Mouse (Mus musculus) kidney, embryonic 15.5 days (tissue): ENCODE results near the gene Gucy1a1. TPM values are rescaled to one million over a fixed set of nuclear protein-coding genes. Genes with fewer than 3 reads are reported as not detected.

ENCODE experiments used
- ATAC-seq: fragments of 200-750 bp; cut with Nextera tagmentation; replicated peaks from 2 replicates; pipeline ENCODE4 v1.8.0; 2017; ENCODE audit warnings: moderate TSS enrichment; ENCODE audit not compliant: low FRiP score
- H3K27ac ChIP-seq: fragments of 300-500 bp; sonication (generic); 2 replicates; pipeline ENCODE4 v1.5.1; 2015; ENCODE audit warnings: mild to moderate bottlenecking, inconsistent platforms
- H3K27me3 ChIP-seq: fragments of 300-500 bp; sonication (generic); 2 replicates; pipeline ENCODE4 v1.6.1; 2015; ENCODE audit warnings: inconsistent platforms
- H3K36me3 ChIP-seq: fragments of 300-500 bp; sonication (generic); 2 replicates; pipeline ENCODE4 v1.6.1; 2015; ENCODE audit warnings: inconsistent platforms
- H3K4me1 ChIP-seq: fragments of 300-500 bp; sonication (generic); 2 replicates; pipeline ENCODE4 v1.6.1; 2015; ENCODE audit warnings: inconsistent platforms
- H3K4me2 ChIP-seq: fragments of 300-500 bp; sonication (generic); 2 replicates; pipeline ENCODE4 v1.6.1; 2015; ENCODE audit warnings: moderate library complexity, mild to moderate bottlenecking, inconsistent platforms
- H3K4me3 ChIP-seq: fragments of 300-500 bp; sonication (generic); replicated peaks from 2 replicates; pipeline ENCODE4 v1.5.1; 2015; ENCODE audit warnings: mild to moderate bottlenecking, inconsistent platforms
- H3K9ac ChIP-seq: fragments of 300-500 bp; sonication (generic); 2 replicates; pipeline ENCODE4 v1.6.1; 2015; ENCODE audit warnings: mild to moderate bottlenecking, inconsistent platforms
- H3K9me3 ChIP-seq: fragments of 300-500 bp; sonication (generic); replicated peaks from 2 replicates; pipeline ENCODE4 v1.6.1; 2016; ENCODE audit warnings: inconsistent platforms
- WGBS: fragments of 180-500 bp; shearing (Covaris S2); methylation state at CpG from one replicate; pipeline ENCODE4 v1.1.7; 2015; ENCODE audit warnings: mixed read lengths; 5-methylcytosine and 5-hydroxymethylcytosine counted together
- polyA plus RNA-seq: library from polyadenylated mRNA; unstranded; fragments of >200 nt; fragmentation: Nextera tagmentation; extraction: Ambion mirVana; gene quantifications from 2 replicates; pipeline ENCODE4 v1.2.1, GENCODE M21; 2015

Gene Gucy1a1
- polyA plus RNA-seq, 1 experiment from 2014 or later = 65.9 TPM

DNA sequence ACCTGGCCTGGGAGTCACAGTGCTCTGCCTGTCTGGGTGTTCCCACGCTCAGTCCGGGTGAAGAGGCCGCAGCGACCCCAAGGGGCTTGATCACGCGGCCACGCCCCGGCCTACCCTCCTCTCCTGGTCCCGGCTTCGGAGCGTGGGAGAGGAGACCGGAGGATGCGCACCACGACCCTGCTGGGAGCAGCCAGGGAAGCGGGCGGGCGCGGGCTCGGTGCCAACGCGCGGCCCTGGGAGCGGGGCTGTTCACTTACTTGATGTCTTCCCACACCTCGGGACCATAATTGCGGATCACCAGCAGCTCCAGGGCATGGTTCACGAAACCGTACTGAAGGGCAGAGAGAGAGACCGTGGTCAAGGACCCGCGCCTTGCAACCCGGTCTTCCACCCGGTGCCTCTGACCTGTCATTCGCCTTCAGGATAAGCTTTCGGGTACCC is 71.8 kb downstream of the Gucy1a1 start:
- Histone ChIP-seq H3K9me3 (no peaks in the 10 kb centered on the region), H3K27ac (peak overlapping the region; percentile 41; the same call in 1 of the 2 replicates), H3K4me1 (peaks cover 12% of the 10 kb centered on the region), H3K27me3 (0 out of 2 replicates have a peak, but pooled peaks cover 2% of the 10 kb centered on the region), H3K9ac (peak overlapping the region; percentile 43), H3K4me2 (peak overlapping the region; percentile 88), H3K36me3 (no peaks in the 10 kb centered on the region), H3K4me3 (peak overlapping the region; percentile 53)
- WGBS = under 1% methylated on average over 34 of the region's 34 CpGs
- peak; percentile 77 for ATAC-seq

DNA sequence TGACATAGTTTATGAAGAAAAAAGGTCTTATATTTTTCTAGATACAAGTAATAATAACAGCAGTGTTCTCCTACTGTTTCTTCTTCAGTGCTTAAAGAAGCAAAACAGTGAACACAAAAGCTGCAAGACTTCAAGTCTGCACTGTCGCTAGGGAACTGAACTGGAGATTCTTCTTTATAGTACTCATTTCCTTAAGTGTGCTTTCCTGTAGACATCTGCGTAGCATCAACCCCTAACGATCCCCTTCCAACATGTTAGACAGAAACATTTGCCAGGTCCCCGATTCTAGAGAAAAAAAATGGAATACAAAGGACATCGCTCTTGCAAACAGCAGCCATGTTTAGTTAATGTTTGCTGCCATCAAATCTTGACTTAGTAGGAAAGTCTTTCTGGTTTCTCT is 77.8 kb downstream of the Gucy1a1 start:
- Histone ChIP-seq H3K27ac (no peak overlapping the region), H3K9me3 (no peaks in the 10 kb centered on the region), H3K4me3 (no peak overlapping the region), H3K4me2 (no peak overlapping the region), H3K36me3 (no peaks in the 10 kb centered on the region), H3K9ac (no peak overlapping the region), H3K4me1 (peaks cover 4% of the 10 kb centered on the region; the same call in 1 of the 2 replicates), H3K27me3 (no peaks in the 10 kb centered on the region)
- ATAC-seq = no peak
- 78% methylated on average over 5 of the region's 5 CpGs for WGBS

GRCm38 (mm10) chr3:82061402-82062180 is 84.0 kb downstream of the Gucy1a1 start:
- Histone ChIP-seq H3K36me3 (no peaks in the 10 kb centered on the region), H3K4me3 (no peak overlapping the region), H3K9me3 (no peaks in the 10 kb centered on the region), H3K27me3 (no peaks in the 10 kb centered on the region), H3K27ac (peak overlapping the region; percentile 79), H3K4me1 (peaks cover 14% of the 10 kb centered on the region), H3K4me2 (no peak overlapping the region), H3K9ac (no peak overlapping the region)
- WGBS = 26% methylated on average over 9 of the region's 9 CpGs
- peak; percentile 73 for ATAC-seq

DNA sequence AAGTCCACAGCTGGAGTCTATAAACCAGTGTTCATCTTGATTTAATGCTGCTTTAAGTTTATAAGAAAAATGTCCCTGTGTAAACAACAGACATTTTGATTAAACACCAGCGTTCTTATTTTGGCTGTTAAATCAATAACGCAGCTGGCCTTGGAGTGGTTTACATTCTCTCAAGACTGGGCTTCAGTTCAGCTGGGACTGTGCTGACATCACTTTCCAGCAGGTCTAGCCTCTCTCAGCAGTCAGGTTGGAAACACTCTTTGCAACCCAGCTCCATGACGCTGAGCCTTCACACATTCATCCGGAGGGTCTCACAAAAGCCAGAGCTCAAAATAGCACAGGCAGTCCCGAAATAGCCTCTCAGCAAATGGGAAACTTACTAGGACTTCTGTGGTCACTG is 88.4 kb downstream of the Gucy1a1 start:
- WGBS = 46% methylated on average over 5 of the region's 5 CpGs
- ATAC-seq = peak; percentile 64; the same call in 1 of the 2 replicates

DNA sequence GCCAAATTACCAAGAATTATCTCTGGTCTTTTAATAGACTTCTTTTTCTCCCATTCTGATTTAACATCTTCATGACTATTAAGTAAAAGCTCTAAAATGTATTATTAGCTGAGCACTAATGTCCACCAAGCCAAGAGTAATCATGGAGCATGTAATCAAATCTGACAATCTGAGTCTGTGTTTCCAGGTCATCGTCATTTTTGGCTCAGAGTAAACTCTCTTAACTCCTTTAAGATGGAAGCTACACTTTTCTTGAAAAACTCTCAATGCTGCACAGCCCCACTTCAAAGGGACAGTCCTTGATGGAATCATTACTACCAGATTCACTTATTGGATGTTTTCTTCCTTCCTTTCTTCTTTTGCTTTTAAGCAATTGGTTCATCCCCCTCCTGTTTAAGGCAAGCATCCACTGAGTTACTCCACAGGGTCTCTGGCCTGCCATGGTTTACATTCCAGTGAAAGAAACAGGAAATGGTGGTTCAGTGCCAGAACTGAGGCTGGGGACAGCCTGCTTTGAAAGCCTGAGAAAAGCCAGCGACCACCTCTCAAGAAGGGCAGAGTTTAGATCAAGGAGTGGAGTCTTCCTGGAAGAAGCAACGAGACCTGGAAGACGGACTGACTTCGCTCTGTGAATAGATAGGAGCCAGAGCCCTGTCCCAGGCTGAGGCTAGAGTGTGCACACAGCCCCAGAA is 91.2 kb downstream of the Gucy1a1 start:
- no peak overlapping the region for H3K4me2 ChIP-seq
- H3K36me3 ChIP-seq = no peaks in the 10 kb centered on the region
- no peaks in the 10 kb centered on the region for H3K9me3 ChIP-seq
- no peaks in the 10 kb centered on the region for H3K27me3 ChIP-seq
- H3K4me1 ChIP-seq = 0 out of 2 replicates have a peak, but pooled peaks cover 6% of the 10 kb centered on the region
- peak overlapping the region; percentile 41; the same call in 1 of the 2 replicates for H3K27ac ChIP-seq
- no peak overlapping the region for H3K4me3 ChIP-seq
- WGBS = 59% methylated on average over 5 of the region's 5 CpGs
- ATAC-seq = no peak
- no peak overlapping the region for H3K9ac ChIP-seq

More for the DNA sequence above, 88.4 kb downstream of the Gucy1a1 start:
- Histone ChIP-seq H3K27me3 (no peaks in the 10 kb centered on the region), H3K36me3 (no peaks in the 10 kb centered on the region), H3K27ac (peak overlapping the region; percentile 51; the same call in 1 of the 2 replicates), H3K4me2 (no peak overlapping the region), H3K4me1 (peaks cover 16% of the 10 kb centered on the region), H3K4me3 (no peak overlapping the region), H3K9ac (no peak overlapping the region), H3K9me3 (no peaks in the 10 kb centered on the region)

GRCm38 (mm10) chr3:82052029-82052428 is 93.6 kb downstream of the Gucy1a1 start:
- no peaks in the 10 kb centered on the region for H3K27me3 ChIP-seq
- H3K27ac ChIP-seq = no peak overlapping the region
- H3K4me1 ChIP-seq = 0 out of 2 replicates have a peak, but pooled peaks cover 6% of the 10 kb centered on the region
- H3K36me3 ChIP-seq = no peaks in the 10 kb centered on the region
- H3K9me3 ChIP-seq = no peaks in the 10 kb centered on the region
- H3K4me2 ChIP-seq = no peak overlapping the region
- H3K4me3 ChIP-seq = no peak overlapping the region
- H3K9ac ChIP-seq = no peak overlapping the region
- WGBS = 48% methylated on average over 2 of the region's 2 CpGs
- ATAC-seq = no peak

DNA sequence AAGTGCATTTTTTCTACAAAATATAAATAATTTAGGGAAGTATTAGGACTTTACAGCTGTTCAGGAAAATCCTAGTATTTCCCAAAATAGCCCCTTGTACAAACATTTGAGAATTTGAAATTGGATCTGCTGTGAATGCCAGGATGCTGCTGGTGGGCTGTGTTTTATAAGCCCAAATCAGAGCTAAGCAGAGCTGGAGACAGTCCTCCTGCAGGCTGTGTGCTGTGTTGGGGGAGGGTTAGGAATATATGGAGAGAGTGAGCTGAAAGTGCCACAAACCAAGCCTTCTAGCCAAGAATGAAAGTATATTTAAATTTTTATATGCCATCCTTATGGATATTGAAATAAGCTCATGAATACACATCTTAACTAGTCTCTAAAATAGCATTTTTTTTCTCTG is 94.1 kb downstream of the Gucy1a1 start:
- H3K9me3 ChIP-seq = no peaks in the 10 kb centered on the region
- H3K4me2 ChIP-seq = no peak overlapping the region
- H3K27me3 ChIP-seq = no peaks in the 10 kb centered on the region
- H3K9ac ChIP-seq = no peak overlapping the region
- no peak overlapping the region for H3K4me3 ChIP-seq
- 0 out of 2 replicates have a peak, but pooled peaks cover 6% of the 10 kb centered on the region for H3K4me1 ChIP-seq
- H3K36me3 ChIP-seq = no peaks in the 10 kb centered on the region
- no peak for ATAC-seq
- H3K27ac ChIP-seq = no peak overlapping the region

DNA sequence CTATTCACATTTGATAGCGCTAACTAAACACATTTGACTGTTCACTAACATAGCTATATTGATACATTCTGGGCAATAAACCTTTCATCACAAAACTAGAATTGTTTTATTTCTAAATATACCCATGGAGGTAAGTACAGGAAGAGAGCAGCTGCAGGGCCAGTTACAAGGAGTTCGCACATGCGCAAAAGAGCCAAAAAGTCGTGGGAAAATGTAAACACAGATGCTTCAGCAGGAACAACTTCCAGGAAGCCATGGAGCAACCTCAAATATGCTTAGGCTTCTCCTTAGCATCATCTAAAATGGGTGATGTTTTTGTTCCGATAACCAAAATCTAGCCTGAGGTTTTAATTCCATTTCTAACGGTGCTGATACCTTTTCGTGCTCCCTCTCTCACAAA is 96.9 kb downstream of the Gucy1a1 start:
- WGBS = 61% methylated on average over 7 of the region's 7 CpGs
- Histone ChIP-seq H3K4me1 (no peaks in the 10 kb centered on the region), H3K36me3 (peaks cover 4% of the 10 kb centered on the region; the same call in 1 of the 2 replicates), H3K27ac (no peak overlapping the region), H3K9me3 (no peaks in the 10 kb centered on the region), H3K4me3 (no peak overlapping the region), H3K9ac (no peak overlapping the region), H3K4me2 (no peak overlapping the region), H3K27me3 (no peaks in the 10 kb centered on the region)
- ATAC-seq = no peak

DNA sequence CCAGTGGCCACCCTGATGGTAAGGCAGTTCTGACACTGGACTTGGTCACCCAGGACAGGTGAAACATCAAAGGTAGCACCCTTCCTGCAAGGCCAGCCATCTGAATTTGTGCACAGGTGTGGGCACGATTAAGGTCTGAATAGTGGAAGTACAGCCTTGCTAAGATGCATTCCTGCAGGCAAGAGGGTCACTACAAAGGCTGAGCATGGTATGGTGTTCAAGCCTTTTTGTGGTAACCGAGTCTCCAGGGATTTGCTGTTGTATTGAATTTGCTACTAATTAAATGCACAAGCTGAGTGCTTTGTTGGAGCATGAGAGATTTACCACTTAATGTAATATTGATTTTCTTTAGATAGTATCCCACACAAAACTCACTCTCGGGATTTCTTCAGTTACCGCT is 97.5 kb downstream of the Gucy1a1 start:
- ATAC-seq = no peak
- 59% methylated on average over 4 of the region's 4 CpGs for WGBS
- no peaks in the 10 kb centered on the region for H3K9me3 ChIP-seq
- H3K4me1 ChIP-seq = no peaks in the 10 kb centered on the region
- H3K27ac ChIP-seq = no peak overlapping the region
- H3K9ac ChIP-seq = no peak overlapping the region
- H3K27me3 ChIP-seq = no peaks in the 10 kb centered on the region
- no peak overlapping the region for H3K4me3 ChIP-seq
- no peak overlapping the region for H3K4me2 ChIP-seq
- peaks cover 7% of the 10 kb centered on the region; the same call in 1 of the 2 replicates for H3K36me3 ChIP-seq

GRCm38 (mm10) chr3:82047100-82047753 is 98.4 kb downstream of the Gucy1a1 start:
- Histone ChIP-seq H3K4me3 (no peak overlapping the region), H3K36me3 (peaks cover 9% of the 10 kb centered on the region; the same call in 1 of the 2 replicates), H3K4me1 (no peaks in the 10 kb centered on the region), H3K9me3 (no peaks in the 10 kb centered on the region), H3K4me2 (no peak overlapping the region), H3K9ac (no peak overlapping the region), H3K27me3 (no peaks in the 10 kb centered on the region), H3K27ac (no peak overlapping the region)
- no peak for ATAC-seq
- WGBS = 37% methylated on average over 8 of the region's 8 CpGs

- H3K36me3 ChIP-seq = peaks cover 9% of the 10 kb centered on the region; the same call in 1 of the 2 replicates
- no peak overlapping the region for H3K9ac ChIP-seq
- H3K27me3 ChIP-seq = no peaks in the 10 kb centered on the region
- H3K4me1 ChIP-seq = no peaks in the 10 kb centered on the region
- no peak for ATAC-seq
- H3K9me3 ChIP-seq = no peaks in the 10 kb centered on the region
- no peak overlapping the region for H3K4me2 ChIP-seq
- H3K27ac ChIP-seq = no peak overlapping the region
- H3K4me3 ChIP-seq = no peak overlapping the region
- WGBS = 87% methylated on average over 8 of the region's 8 CpGs
These were observed 99.5 kb downstream of the Gucy1a1 start for GRCm38 (mm10) chr3:82046087-82046486.

- Histone ChIP-seq H3K4me1 (no peaks in the 10 kb centered on the region), H3K27me3 (no peaks in the 10 kb centered on the region), H3K9me3 (no peaks in the 10 kb centered on the region), H3K4me3 (no peak overlapping the region), H3K4me2 (no peak overlapping the region), H3K27ac (no peak overlapping the region), H3K9ac (no peak overlapping the region), H3K36me3 (peaks cover 10% of the 10 kb centered on the region; the same call in 1 of the 2 replicates)
- WGBS = 80% methylated on average over 5 of the region's 5 CpGs
- ATAC-seq = no peak
These were observed 100.7 kb downstream of the Gucy1a1 start for GRCm38 (mm10) chr3:82044902-82045301.
